Mouse (Mus musculus) megakaryocyte, embryonic 14.5 days (primary cell): ENCODE results near the gene Xpr1.

Experiments used
- FLI1 ChIP-seq: IDR thresholded peaks from 2 replicates; pipeline ENCODE4 v1.6.1; 2012; ENCODE audit warnings: low read length, inconsistent platforms, mixed read lengths
- GATA1 ChIP-seq: IDR thresholded peaks from 3 replicates; pipeline ENCODE4 v1.6.1; 2012; ENCODE audit warnings: mixed read lengths, low read length, inconsistent platforms, borderline replicate concordance

- TF ChIP-seq GATA1 (no peak), FLI1 (no peak)
Measured at GRCm38 (mm10) chr1:155237390-155237789, 179.8 kb downstream of the Xpr1 start.
